Mouse (Mus musculus) CH12.LX (cell line): ENCODE data around the gene Lcor. TPM values are rescaled to one million over a fixed set of nuclear protein-coding genes. Genes with fewer than 3 reads are reported as not detected.
A peak's percentile ranks its signal among the peaks of the same experiment; 100 is the strongest.

Experiments
- DNase-seq: peaks from one replicate; pipeline ENCODE4 v3.0.0-alpha.2; 2013; ENCODE audit errors: extremely low read depth
- H3K27ac ChIP-seq: 2 replicates; pipeline ENCODE4 v1.5.1; 2012; ENCODE audit warnings: low read depth, mild to moderate bottlenecking, control low read depth, moderate library complexity; ENCODE audit not compliant: insufficient read depth
- H3K27me3 ChIP-seq: replicated peaks from 2 replicates; pipeline ENCODE3; 2012; ENCODE audit warnings: inconsistent platforms
- H3K36me3 ChIP-seq, 2 experiments: replicated peaks in 1 of 2; 2 replicates each; pipeline versions ENCODE3 to v1.6.1; 2012; ENCODE audit warnings: inconsistent platforms in 1 of 2, low read length in 1 of 2, mild to moderate bottlenecking in 1 of 2, mixed read lengths in 1 of 2, moderate library complexity in 1 of 2; ENCODE audit not compliant: control insufficient read depth in 1 of 2, insufficient read depth in 1 of 2
- H3K4me1 ChIP-seq, 2 experiments: 2 replicates each; pipeline ENCODE4 v1.6.1; 2012; ENCODE audit warnings: inconsistent platforms in 1 of 2, moderate library complexity in 1 of 2; ENCODE audit not compliant: insufficient read depth in 2 of 2, control insufficient read depth in 1 of 2
- H3K4me2 ChIP-seq: 2 replicates; pipeline ENCODE4 v1.6.1; 2012; ENCODE audit warnings: low read depth, mild to moderate bottlenecking, control low read depth; ENCODE audit not compliant: poor library complexity, insufficient read depth, severe bottlenecking
- H3K4me3 ChIP-seq, 3 experiments: fragments of 150-350 bp in 1 of 3; sonication (generic) in 1 of 3; replicated peaks in 1 of 3; 2 replicates each; pipeline versions ENCODE3 to v1.5.1; 2011 to 2012; ENCODE audit warnings: low read depth in 2 of 3, low read length in 2 of 3, mild to moderate bottlenecking in 2 of 3, moderate library complexity in 2 of 3, control low read depth in 1 of 3, improper control_type of control experiment in 1 of 3, inconsistent platforms in 1 of 3, mixed read lengths in 1 of 3; ENCODE audit not compliant: poor library complexity in 1 of 3
- H3K79me2 ChIP-seq: replicated peaks from 2 replicates; pipeline ENCODE4 v1.6.1; 2012; ENCODE audit warnings: mild to moderate bottlenecking, moderate library complexity; ENCODE audit not compliant: control insufficient read depth, poor library complexity, insufficient read depth, severe bottlenecking; ENCODE audit errors: extremely low read depth
- H3K9ac ChIP-seq: 2 replicates; pipeline ENCODE4 v1.6.1; 2012; ENCODE audit warnings: low read depth, mild to moderate bottlenecking, control low read depth, moderate library complexity; ENCODE audit not compliant: insufficient read depth
- H3K9me3 ChIP-seq: replicated peaks from 2 replicates; pipeline ENCODE3; 2012; ENCODE audit warnings: low read length, inconsistent platforms, mixed read lengths
- CHD1 ChIP-seq: IDR thresholded peaks from 2 replicates; pipeline ENCODE4 v1.6.1; 2012; ENCODE audit warnings: low read depth, low read length, improper control_type of control experiment, inconsistent platforms
- CHD2 ChIP-seq: IDR thresholded peaks from 2 replicates; pipeline ENCODE4 v1.6.1; 2011; ENCODE audit warnings: low read length, improper control_type of control experiment
- CTCF ChIP-seq, 2 experiments: IDR thresholded peaks in 1 of 2; conservative IDR thresholded peaks in 1 of 2; 2 replicates each; pipeline ENCODE4 v1.5.1; 2011 to 2012; ENCODE audit warnings: low read depth in 2 of 2, low read length in 2 of 2, improper control_type of control experiment in 1 of 2, inconsistent platforms in 1 of 2, mild to moderate bottlenecking in 1 of 2, moderate library complexity in 1 of 2
- ELF1 ChIP-seq: IDR thresholded peaks from 2 replicates; pipeline ENCODE4 v1.6.1; 2014; ENCODE audit warnings: low read depth, mild to moderate bottlenecking, inconsistent platforms, low read length, improper control_type of control experiment
- EP300 ChIP-seq: IDR thresholded peaks from 2 replicates; pipeline ENCODE4 v1.6.1; 2011; ENCODE audit warnings: low read length, improper control_type of control experiment
- ETS1 ChIP-seq: conservative IDR thresholded peaks from 2 replicates; pipeline ENCODE4 v1.6.1; 2012; ENCODE audit warnings: low read depth, mild to moderate bottlenecking, inconsistent platforms, low read length, improper control_type of control experiment, moderate library complexity
- GABPA ChIP-seq: IDR thresholded peaks from 2 replicates; pipeline ENCODE4 v1.6.1; 2012; ENCODE audit warnings: low read depth, low read length, improper control_type of control experiment, inconsistent platforms; ENCODE audit not compliant: insufficient replicate concordance
- HCFC1 ChIP-seq: IDR thresholded peaks from 2 replicates; pipeline ENCODE4 v1.6.1; 2012; ENCODE audit warnings: low read depth, mild to moderate bottlenecking, inconsistent platforms, low read length, improper control_type of control experiment
- IRF4 ChIP-seq: IDR thresholded peaks from 2 replicates; pipeline ENCODE4 v1.6.1; 2014; ENCODE audit warnings: low read depth, mild to moderate bottlenecking, inconsistent platforms, low read length, improper control_type of control experiment
- JUND ChIP-seq: conservative IDR thresholded peaks from 2 replicates; pipeline ENCODE4 v1.6.1; 2011; ENCODE audit warnings: low read depth, low read length, improper control_type of control experiment
- MAFK ChIP-seq: IDR thresholded peaks from 2 replicates; pipeline ENCODE4 v1.6.1; 2011; ENCODE audit warnings: low read length, improper control_type of control experiment; ENCODE audit not compliant: insufficient replicate concordance
- MEF2A ChIP-seq: IDR thresholded peaks from 2 replicates; pipeline ENCODE4 v1.6.1; 2014; ENCODE audit warnings: low read depth, mild to moderate bottlenecking, inconsistent platforms, low read length, improper control_type of control experiment, borderline replicate concordance
- MXI1 ChIP-seq: IDR thresholded peaks from 2 replicates; pipeline ENCODE4 v1.6.1; 2011; ENCODE audit warnings: mild to moderate bottlenecking, low read depth, low read length, improper control_type of control experiment
- MYC ChIP-seq: IDR thresholded peaks from 2 replicates; pipeline ENCODE4 v1.6.1; 2011; ENCODE audit warnings: low read depth, mild to moderate bottlenecking, improper control_type of control experiment, low read length
- NELFE ChIP-seq: IDR thresholded peaks from 2 replicates; pipeline ENCODE4 v1.6.1; 2011; ENCODE audit warnings: low read depth, low read length, improper control_type of control experiment
- NRF1 ChIP-seq: IDR thresholded peaks from 2 replicates; pipeline ENCODE4 v1.6.1; 2014; ENCODE audit warnings: low read depth, mild to moderate bottlenecking, inconsistent platforms, low read length, improper control_type of control experiment, moderate library complexity
- PAX5 ChIP-seq: IDR thresholded peaks from 2 replicates; pipeline ENCODE4 v1.6.1; 2012; ENCODE audit warnings: low read length, inconsistent platforms, mixed read lengths
- POLR2A ChIP-seq: IDR thresholded peaks from 2 replicates; pipeline ENCODE4 v1.6.1; 2011; ENCODE audit warnings: low read depth, mild to moderate bottlenecking, improper control_type of control experiment, low read length
- RCOR1 ChIP-seq: conservative IDR thresholded peaks from 2 replicates; pipeline ENCODE4 v1.6.1; 2012; ENCODE audit warnings: low read depth, mild to moderate bottlenecking, inconsistent platforms, low read length, improper control_type of control experiment
- SMC3 ChIP-seq: IDR thresholded peaks from 2 replicates; pipeline ENCODE4 v1.6.1; 2011; ENCODE audit warnings: low read depth, low read length, improper control_type of control experiment
- TBP ChIP-seq: conservative IDR thresholded peaks from 2 replicates; pipeline ENCODE4 v1.6.1; 2011; ENCODE audit warnings: low read depth, low read length, improper control_type of control experiment
- USF1 ChIP-seq: IDR thresholded peaks from 2 replicates; pipeline ENCODE4 v1.6.1; 2014; ENCODE audit warnings: low read depth, mild to moderate bottlenecking, inconsistent platforms, low read length, improper control_type of control experiment
- USF2 ChIP-seq: conservative IDR thresholded peaks from 2 replicates; pipeline ENCODE4 v1.6.1; 2011; ENCODE audit warnings: low read depth, low read length, improper control_type of control experiment
- ZC3H11A ChIP-seq: IDR thresholded peaks from 2 replicates; pipeline ENCODE4 v1.6.1; 2012; ENCODE audit warnings: low read depth, mild to moderate bottlenecking, inconsistent platforms, low read length, improper control_type of control experiment
- ZNF384 ChIP-seq: IDR thresholded peaks from 2 replicates; pipeline ENCODE4 v1.6.1; 2012; ENCODE audit warnings: low read depth, low read length, improper control_type of control experiment, inconsistent platforms
- dilution Hi-C: fragments of 300-500 bp; cut with MboI; formaldehyde crosslinking; loops from 2 replicates; pipeline ENCODE4 v1.14.3; 2020; ENCODE audit warnings: low sequenced_read_pairs; ENCODE audit not compliant: extremely low pct_unique_long_range_greater_than_20kb, extremely low pct_ligation_motif_present
- in situ Hi-C: fragments of 300-500 bp; cut with MboI; formaldehyde crosslinking; loops from 3 replicates; pipeline ENCODE4 v1.14.3; 2019; ENCODE audit warnings: low sequenced_read_pairs, low pct_ligation_motif_present, low pct_unique_long_range_greater_than_20kb, mixed read lengths
- polyA plus RNA-seq: library from polyadenylated mRNA; unstranded; fragments of >175 nt; gene quantifications from 2 replicates; pipeline ENCODE4 v1.2.1, GENCODE M21; 2012; ENCODE audit warnings: low read depth; ENCODE audit not compliant: insufficient read length
- total RNA-seq, 2 experiments: library from RNA; depleted of rRNA; stranded (reverse); fragments of 300-350 nt in 1 of 2; fragments of >200 nt in 1 of 2; gene quantifications; 2 replicates each; pipeline ENCODE4 v1.2.3; 2012 to 2014

The Lcor gene
- total and polyA plus RNA-seq, 3 experiments, result 2.9 to 4.8 (median 3.4) TPM

- Histone ChIP-seq H3K9me3 (peaks cover 5% of the 10 kb centered on the region), H3K36me3 (no peaks in the 10 kb centered on the region), H3K79me2 (no peaks in the 10 kb centered on the region), H3K4me3 (no peak overlapping the region), H3K4me2 (no peak overlapping the region), H3K27me3 (no peaks in the 10 kb centered on the region), H3K27ac (no peak overlapping the region), H3K9ac (no peak overlapping the region), H3K4me1 (peaks cover 0 to 8% of the 10 kb centered on the region in 2 experiments; a peak in 2 of 4 replicates)
- DNase-seq, result peak; percentile 59
- dilution Hi-C loops, result no loop called here
- in situ Hi-C loops, result loop anchor here (25.0 kb wide), 1 partner anchor 143 kb away; no protein-coding TSS in a partner anchor
- TF ChIP-seq USF1 (no peak), MAFK (peak; percentile 97), ETS1 (peak; percentile 24; the same call in 1 of the 2 replicates), MXI1 (peak; percentile 55; the same call in 1 of the 2 replicates)
Observed at GRCm38 (mm10) chr19:41455091-41455626, 27.3 kb upstream of the Lcor start.

- in situ Hi-C loops, result loop anchor here (25.0 kb wide), 1 partner anchor 145 kb away; no protein-coding TSS in a partner anchor
Observed at GRCm38 (mm10) chr19:41457181-41457580, 25.3 kb upstream of the Lcor start.

GRCm38 (mm10) chr19:41462166-41462735, 20.2 kb upstream of the Lcor start:
- no peaks in the 10 kb centered on the region for H3K9me3 ChIP-seq
- no peak for DNase-seq
- in situ Hi-C loops, result loop anchor here (25.0 kb wide), 1 partner anchor 150 kb away; no protein-coding TSS in a partner anchor
- peaks cover 5% of the 10 kb centered on the region for H3K79me2 ChIP-seq
- H3K4me2 ChIP-seq, result no peak overlapping the region
- dilution Hi-C loops, result no loop called here
- H3K9ac ChIP-seq, result no peak overlapping the region
- H3K27ac ChIP-seq, result no peak overlapping the region
- no peak for TF ChIP-seq CHD1
- no peak for TF ChIP-seq USF2
- no peak for TF ChIP-seq CTCF (conservative IDR thresholded peaks at IDR 0.05 in 1 of 2, IDR thresholded peaks at IDR 0.05 in 1 of 2; ENCODE audit: low read depth in 2 of 2, low read length in 2 of 2)
- TF ChIP-seq ELF1, result no peak
- no peak for TF ChIP-seq MYC
- TF ChIP-seq SMC3, result no peak
- no peak for TF ChIP-seq ZNF384
- no peak for TF ChIP-seq TBP
- TF ChIP-seq GABPA, result no peak
- TF ChIP-seq JUND, result no peak
- no peak for TF ChIP-seq NRF1
- TF ChIP-seq POLR2A, result no peak
- no peaks in the 10 kb centered on the region for H3K27me3 ChIP-seq
- no peaks in the 10 kb centered on the region for H3K4me1 ChIP-seq
- no peaks in the 10 kb centered on the region for H3K36me3 ChIP-seq
- H3K4me3 ChIP-seq, result no peak overlapping the region

More at GRCm38 (mm10) chr19:41457181-41457580, 25.3 kb upstream of the Lcor start:
- Histone ChIP-seq H3K36me3 (no peaks in the 10 kb centered on the region), H3K79me2 (no peaks in the 10 kb centered on the region), H3K9ac (no peak overlapping the region), H3K4me3 (no peak overlapping the region), H3K27ac (no peak overlapping the region), H3K9me3 (peaks cover 5% of the 10 kb centered on the region), H3K27me3 (no peaks in the 10 kb centered on the region), H3K4me2 (no peak overlapping the region), H3K4me1 (peaks cover 0 to 7% of the 10 kb centered on the region in 2 experiments; a peak in 2 of 4 replicates)
- no peak for DNase-seq
- TF ChIP-seq HCFC1 (no peak), CHD2 (no peak), POLR2A (no peak), CHD1 (no peak), PAX5 (no peak), ZC3H11A (no peak), RCOR1 (no peak), JUND (no peak), IRF4 (no peak), NELFE (no peak), TBP (no peak), MEF2A (no peak), EP300 (no peak)
- dilution Hi-C loops, result no loop called here
